Mouse (Mus musculus): ENCODE measurements around the gene Tspan32.

The Tspan32 gene

DNA sequence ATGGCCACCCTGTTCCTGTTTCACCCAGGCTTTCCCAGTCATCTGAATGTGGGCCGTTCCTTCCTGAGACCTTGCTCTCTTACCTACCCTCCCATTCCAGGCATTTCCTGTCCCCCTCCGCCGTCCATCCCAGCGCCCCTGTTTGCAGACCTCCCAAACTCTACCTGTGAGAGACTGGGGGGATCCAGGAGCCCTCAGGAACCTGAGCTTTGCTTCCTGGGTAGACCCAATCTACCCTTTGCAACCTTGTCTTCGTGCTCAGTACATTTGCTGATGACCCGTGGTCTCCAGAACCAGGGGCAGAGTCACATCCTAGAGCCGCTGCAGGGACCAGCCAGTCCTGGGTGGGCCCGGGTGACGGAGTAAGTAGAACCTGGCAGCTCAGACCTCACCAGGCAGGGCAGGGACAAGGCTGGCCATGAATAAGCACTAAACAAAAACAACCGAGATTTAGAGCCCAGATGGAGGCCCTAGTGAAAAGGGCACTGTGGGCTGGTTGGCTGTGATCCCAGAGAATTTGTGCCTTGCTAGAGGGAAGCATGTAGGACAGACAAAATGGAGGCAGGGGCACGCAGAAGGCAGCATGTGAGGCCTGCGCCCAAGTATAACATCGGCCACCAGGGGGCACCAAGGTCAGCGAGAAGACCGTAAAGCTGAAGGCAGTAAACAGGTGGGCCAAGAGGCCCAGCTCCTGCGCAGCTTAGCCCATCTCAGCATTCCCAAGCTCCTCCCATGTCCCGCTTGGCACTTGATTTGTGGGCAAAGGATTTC is 2.9 kb downstream of the Tspan32 start:
- peak; percentile 93 for DNase-seq (ENCODE audit: extremely low spot score, low spot score)

DNA sequence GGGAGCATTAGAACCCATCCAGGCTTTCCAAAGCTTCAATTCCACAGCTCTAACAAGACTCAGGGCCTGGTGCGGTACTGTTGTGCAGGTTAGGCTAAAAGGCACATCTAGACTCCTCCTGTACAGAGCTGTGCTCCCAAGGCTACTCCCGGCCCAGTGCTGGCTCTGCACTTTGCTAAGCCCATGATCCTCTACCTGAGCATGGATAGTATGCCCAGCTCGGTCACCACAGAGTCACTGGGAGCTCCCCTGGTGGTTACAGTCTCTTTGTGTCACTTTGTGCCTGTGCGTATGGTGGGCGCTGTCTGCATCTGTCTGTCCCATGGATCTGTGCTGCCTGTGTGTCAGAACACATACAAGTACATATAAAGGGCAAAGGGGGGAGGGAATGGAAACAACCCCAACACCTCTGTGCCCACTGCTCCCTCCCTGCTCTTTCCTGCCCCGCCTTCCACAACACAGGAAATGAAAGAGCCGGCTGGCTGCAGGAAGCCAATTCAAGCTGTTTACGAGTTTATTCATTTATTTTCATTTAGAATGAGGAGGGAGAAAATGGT is 3.6 kb downstream of the Tspan32 start:
- no peak for DNase-seq (ENCODE audit: extremely low spot score, low spot score)

DNA sequence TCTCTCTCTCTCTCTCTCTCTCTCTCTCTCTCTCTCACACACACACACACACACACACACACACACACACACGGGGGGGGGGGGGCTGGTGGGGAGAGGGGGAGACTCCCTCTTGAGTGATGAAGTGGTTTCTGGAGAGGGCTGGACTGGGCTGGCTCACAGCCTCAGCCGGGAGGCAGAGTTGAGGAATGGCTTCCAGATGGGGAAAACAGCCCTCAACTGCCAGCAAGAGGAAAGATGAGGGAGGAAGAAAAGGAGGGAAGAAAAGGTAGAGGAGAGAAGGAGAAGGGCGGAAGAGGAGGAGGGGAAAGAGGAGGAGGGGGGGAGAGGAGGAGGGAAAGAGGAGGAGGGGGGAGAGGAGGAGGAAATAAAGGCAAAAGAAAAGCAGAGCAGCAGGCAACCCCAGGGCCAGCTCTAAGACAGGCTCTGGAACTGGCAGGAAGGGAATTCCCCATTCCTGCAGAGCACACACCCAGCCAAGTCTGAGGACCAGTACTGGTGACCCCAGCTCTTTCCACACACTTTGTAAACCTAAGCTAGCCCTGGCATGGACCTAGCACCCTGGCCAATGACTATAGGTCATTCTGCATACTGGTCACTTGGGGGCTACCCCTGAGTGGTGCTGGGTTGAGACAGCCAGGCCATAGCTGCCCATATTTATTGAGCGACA is 4.3 kb downstream of the Tspan32 start:
- peak; percentile 65 for DNase-seq (ENCODE audit: extremely low spot score, low spot score)

DNA sequence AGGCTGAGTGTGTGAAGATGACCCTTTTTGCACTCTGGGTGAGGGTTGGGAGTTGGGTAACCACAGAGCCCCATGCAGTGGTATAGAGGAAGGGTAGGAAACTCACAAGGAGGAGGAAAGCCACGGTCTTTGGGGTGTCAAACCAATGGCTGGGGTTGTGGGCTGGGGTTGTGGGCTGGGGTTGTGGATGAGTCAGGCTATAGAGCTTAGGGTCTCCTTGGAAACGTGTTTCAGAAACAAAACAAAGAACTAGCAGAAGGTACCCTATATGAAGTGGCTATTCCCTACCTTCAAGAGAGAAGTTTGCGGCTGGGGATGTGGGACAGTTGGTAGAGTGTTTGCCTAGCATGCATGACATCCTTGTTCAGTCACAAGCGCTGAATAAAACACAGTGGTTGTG is 5.2 kb downstream of the Tspan32 start:
- DNase-seq (ENCODE audit: extremely low spot score, low spot score): no peak

DNA sequence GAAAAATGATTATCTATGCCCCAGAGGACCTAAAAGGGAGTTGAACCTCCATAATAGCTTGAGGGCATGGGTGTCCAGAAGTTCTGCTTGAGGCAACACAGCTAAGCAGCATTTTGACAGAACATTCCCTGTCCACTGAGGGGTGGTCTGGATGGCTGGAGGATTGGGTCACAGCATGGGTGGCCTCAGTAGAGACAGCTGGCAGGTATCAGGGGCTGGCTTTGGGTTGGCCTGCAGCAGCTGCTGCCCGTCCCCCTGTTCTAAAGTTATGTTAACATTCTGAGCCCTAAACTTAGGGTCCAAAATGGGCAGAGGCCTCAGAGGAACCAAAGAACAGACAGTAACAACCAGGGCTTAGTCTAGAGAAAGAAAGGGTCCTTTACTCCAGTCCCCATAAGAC is 6.4 kb downstream of the Tspan32 start:
- no peak for DNase-seq (ENCODE audit: extremely low spot score, low spot score)

DNA sequence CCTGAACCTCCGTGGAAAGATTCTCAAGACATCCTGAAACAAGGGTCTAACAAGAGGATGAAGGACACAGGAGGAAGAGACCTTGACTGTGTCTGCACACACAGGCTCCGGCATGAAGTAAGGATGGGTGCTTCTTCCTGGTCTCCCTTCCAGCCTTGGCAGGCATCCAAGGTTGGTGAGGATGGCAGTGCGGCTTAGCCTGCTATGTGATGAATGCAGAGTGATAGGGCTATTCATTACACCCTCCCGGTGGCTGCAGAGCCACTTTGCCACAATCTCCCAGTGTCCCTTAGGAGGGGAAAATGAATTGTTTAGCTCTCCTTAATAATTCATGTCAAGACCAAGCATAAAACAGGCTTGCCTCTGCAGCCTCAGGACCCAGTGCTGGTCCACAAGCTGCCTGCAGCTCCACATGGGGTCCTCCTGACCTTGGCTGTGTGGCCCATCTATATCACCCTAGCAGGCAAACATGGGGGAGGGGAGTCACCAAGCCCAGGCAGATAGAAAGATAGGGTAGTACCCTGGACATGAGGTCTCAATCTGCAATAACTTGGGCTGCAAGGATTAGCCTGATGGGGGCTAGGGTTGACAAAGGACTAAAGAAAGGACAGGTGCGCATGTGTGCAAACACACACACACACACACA is 7.5 kb downstream of the Tspan32 start:
- no peak for DNase-seq (ENCODE audit: extremely low spot score, low spot score)

DNA sequence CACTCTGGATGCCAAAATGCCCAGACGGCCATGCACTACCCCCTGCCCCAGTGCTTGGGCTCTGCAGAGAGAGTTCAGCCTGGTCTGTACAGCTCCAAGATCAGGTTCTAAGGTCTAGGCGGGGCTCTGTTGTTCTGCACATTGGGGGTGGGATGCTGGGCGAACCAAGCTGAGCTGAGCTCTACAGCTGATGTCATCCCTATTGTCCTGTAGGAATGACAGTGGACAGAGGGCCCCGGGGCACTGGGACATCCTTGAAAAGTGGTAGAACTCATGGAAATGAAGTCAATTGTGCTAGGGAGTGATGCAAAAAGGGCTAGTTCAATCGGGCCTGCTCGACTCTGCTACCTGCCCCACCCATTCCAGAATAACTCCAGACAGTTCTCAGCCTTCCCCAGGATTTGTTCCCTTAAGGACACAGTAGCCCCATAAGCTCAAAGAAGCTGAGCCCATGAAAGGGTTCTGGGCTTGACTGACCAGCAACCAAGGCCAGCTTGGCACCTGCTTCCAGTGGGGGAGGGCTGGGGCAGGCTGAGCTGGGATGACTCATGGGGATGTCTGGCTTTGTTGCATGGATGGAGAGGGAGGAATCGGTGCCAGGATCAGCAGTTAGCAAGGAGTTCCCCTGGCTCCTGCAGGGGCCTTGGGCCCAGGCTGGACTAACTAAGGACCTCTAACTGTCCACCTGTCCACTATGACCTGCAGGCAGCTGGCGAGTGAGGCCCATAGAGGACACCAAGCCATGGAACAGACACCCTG is 8.8 kb downstream of the Tspan32 start:
- no peak for DNase-seq (ENCODE audit: extremely low spot score, low spot score)

DNA sequence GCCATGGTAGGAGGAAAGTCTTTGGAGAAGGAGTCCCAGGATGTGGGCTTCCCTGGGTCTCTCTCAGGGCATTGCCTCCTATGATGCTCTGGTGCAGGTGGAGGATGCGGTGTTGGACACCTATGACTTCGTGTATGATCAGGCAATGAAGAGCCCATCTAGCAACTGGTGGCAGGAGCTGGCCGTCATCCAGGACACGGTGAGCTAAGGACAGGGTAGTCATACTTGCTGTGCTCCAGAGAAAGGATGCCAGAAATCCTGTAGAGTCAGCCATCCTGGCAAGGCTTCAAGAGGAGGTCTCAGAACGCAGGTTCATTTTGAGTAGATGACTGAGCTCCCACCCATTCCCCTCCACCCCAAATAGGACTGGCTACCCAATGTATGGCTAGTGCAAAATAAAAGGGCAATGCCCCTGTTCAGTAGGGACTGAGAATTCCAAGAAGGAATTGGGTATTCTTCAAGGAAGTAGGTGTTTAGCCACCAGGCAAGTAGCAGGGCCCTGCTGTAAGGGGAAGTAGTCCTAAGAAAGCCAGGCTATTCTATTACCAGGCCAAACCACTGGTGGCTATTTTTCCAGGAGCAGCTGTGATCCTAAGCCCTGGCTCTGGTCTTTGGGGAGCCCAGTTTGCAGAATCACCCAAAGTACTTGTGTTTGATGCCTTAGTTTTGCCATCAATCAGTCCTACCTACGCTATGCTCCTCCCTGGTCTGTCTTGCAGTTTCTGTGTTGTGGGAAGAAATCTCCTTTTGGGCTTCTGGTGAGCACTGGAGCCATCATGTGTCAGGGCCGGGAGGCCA is 10.2 kb downstream of the Tspan32 start:
- DNase-seq (ENCODE audit: extremely low spot score, low spot score): no peak

DNA sequence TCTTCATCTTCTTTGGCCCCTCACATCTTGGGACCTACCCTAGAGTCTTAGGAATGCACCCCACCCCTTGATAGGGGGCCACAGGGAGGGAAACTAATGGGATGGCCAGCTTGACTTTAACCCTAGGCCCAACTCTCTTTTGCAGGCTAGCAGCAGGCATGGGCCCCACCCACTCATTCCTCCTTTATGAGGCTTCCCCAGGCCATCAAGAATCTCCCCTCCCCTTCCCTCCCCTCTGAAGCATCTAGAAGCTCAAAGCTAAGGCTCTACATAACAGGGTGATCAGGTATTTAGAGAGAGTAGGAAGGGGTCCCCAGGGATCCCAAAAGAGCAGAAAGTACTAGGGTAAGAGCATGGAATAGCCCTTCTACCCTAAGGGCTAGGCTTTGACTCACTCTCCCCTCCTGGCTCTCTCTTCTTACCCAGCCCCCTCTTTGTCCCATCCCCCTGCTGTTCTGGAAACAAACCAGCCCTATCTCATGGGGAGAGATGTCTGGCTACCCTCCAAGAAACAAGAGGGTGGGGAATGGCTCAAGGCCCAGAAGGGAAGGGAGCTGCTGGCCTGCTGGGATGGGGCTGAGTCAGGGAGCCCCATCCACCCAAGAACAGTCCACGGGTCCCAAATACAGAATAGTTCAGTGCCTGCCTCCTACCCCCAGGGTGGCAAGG is 11.0 kb downstream of the Tspan32 start:
- DNase-seq (ENCODE audit: extremely low spot score, low spot score): no peak

DNA sequence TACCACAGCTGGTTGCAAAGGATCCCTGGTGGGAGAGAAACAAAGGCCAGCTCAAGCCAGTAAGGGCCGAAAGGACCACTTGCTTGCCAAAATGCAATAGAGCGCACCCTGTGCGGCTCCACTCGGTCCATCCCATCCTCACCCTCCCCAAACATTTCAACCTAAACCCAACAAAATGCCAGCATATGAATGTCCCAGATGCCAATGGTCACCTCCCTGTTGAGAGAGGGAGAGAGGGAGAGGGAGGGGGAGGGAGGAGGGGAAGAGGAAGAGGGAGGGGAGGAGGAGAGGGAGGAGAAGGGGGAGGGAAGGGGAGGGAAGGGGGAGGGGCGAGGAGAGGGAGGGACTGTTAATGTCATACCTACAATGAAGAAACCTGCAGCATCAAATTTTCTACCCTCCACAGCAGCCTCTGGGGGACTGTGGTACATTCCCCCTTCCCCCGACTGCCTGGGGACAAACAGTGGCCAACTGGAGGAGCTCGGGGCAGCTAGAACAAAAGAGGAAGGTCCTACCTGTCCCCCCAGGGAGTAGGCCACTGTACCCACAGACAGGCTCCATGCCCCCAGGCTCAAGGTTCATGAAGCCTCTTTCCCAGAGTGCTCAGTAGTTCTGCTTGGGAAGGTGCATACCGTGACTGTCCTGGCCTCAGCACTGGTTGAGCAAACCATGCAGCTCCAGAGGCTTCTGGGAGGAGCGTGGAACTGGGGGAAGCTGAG is 11.7 kb downstream of the Tspan32 start:
- no peak for DNase-seq (ENCODE audit: extremely low spot score, low spot score)

DNA sequence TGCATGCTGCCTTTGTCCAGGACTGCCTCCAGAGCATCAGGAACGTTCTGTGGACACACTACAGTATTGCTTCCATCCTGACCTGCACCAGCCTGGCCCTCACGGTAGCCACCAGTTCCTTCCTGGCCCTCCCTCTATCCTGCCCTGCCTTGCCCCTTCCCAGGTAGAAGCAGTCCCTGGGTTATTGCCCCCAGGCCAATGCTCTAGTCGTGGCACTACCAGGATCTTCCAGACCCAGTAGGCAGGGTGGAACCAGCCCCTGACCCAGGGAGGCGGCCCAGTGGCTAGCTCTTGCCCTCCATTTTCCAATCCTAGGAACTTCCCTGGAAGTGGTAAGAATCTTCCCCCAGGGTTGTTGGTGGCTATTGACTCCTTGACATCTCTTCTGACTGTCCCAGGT is 12.3 kb downstream of the Tspan32 start:
- no peak for DNase-seq (ENCODE audit: extremely low spot score, low spot score)

DNA sequence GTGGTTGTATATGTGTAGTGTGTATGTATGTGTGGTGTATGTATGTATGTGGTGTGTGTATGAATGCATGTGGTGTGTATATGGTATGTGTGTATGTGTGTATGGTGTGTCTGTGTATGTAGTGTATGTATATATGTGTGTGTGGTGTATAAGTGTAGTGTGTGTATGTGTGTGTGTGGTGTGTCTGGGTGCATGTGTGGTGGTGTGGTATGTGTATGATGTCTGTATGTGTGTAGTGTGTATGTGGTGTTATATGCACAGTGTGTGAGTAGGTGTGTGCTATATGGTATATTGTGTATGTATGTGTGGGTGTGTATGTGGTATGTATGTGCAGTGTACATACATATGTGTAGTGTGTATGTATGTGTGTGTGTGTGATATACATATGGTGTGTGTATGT is 15.2 kb downstream of the Tspan32 start:
- no peak for DNase-seq (ENCODE audit: extremely low spot score, low spot score)

DNA sequence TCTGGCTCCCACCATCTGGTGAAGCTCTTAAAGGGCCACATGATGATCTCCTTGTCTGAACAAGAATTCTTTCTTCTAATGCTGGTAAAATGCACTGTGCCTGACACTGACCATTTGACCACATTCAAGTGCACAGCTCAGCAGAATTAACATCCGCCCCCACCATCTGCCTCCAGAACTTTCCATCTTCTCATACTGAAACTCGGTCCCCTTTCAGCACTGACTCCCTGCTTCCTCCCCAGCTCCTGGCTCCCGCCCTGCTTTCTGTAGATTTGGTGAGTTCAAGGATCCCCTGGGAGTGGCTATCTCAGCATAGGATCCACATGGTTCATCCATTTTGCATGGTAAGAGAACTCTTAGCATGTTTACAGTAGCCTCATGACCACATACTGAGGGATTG is 15.9 kb downstream of the Tspan32 start:
- DNase-seq (ENCODE audit: extremely low spot score, low spot score): no peak

DNA sequence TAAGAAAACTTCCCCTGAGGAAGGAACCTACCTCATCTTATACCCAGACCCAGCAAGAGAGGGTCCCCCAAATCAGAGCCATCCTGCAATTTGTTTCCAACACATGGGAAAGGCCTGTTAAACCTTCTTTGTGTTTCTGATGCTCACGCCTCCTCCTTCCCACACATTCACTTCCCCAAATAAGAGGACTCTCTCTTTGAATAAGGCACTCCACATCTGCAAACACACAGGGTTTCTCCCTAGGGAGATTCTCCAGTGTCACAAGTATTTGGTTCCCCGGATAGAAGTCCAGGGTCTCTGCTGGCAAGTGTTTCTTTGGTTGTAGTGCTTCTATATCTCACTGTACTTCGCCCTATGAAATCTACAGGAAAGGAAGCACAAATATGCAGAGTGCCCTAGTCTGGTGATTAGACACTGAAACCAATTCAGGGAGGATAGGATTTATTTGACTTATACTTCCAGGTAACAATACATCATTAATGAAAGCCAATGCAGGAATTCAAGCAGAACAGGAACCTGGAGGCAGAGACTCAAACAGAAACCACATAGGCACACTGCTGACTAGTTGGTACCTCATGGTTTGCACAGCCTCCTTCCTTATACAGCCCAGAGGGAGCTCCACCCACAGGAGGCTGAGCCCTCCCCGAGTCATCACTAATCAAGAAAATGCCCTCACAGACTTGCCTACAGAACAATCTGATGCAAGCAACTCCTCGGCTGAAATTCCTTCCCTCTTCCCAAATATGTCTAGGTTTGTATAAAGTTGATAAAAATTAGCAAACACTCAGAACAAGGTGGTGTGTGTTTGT is 16.7 kb downstream of the Tspan32 start:
- no peak for DNase-seq (ENCODE audit: extremely low spot score, low spot score)

DNA sequence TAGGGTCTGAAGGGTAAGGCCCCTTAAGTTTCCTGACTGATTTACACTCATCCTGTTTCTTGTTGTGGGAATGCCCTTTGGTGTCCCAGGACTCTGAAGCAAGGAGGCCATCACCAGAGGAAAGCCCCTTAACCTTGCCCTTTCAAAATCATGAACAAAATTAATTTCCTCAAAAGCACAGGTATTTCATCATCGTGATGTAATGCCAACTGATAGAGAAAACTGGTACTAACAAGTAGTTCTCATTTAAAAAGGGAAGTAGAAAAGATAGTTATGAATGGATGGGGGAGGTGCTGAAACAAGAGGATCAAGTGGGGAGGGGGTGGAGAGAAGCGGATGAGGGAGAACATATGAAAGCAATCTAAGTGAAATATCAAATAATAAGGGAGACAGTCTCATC is 18.7 kb downstream of the Tspan32 start:
- no peak for DNase-seq (ENCODE audit: extremely low spot score, low spot score)

DNA sequence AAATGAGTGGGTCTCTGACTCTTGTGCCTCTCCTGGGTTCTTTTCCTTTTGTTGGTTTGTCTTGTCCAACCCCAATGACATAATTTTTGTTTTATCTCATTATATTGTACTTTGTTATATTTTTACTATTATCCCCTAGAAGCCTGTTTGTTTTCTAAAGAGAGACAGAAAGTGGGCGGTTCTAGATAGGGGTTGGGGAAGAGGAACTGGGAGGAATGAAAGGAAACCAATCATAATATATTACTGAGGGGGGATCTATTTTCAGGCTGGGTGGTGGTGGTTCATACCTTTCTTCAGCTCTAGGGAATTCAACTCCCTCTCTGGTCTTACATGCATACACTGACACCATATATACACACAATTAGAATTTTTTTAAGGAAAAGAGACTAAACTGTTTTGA is 19.4 kb downstream of the Tspan32 start:
- no peak for DNase-seq (ENCODE audit: extremely low spot score, low spot score)

DNA sequence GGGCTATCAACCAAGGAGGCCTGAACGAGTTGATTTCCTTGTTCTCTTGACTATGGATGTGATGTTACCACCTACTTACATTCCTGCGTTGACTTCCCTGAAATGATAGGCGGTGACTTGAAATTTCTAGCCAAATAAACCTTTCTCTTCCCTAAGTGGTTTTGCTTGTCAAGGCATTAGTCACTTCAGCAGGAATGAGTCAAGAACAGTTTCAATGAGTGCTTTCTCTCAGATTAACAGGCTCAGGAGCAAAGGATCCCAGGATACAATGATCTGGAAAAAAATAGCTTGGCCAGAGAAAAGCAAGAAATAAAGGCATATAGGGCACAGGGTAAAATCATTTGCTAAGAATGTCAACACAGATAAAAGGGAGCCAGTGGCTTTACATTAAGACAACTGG is 20.6 kb downstream of the Tspan32 start:
- no peak for DNase-seq (ENCODE audit: extremely low spot score, low spot score)

DNA sequence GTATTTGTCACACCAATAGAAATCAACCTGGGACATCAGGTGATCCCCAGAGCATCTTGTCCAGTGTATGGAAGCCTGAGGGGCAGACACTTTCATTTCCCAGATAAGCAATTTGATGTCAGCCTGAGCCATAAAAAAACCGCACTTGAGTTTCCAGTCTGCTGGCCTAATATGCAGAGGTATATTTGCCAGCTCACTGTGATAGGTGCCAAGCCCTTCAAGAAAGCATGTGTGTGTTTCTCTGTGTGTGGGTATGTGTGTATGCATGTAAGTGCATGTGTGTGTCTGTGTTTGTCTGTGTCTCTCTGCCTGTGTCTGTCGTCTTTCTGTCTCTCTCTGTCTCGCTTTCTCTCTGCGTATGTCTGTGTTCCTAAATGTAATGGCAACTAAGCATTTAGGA is 22.4 kb downstream of the Tspan32 start:
- DNase-seq (ENCODE audit: extremely low spot score, low spot score): no peak

DNA sequence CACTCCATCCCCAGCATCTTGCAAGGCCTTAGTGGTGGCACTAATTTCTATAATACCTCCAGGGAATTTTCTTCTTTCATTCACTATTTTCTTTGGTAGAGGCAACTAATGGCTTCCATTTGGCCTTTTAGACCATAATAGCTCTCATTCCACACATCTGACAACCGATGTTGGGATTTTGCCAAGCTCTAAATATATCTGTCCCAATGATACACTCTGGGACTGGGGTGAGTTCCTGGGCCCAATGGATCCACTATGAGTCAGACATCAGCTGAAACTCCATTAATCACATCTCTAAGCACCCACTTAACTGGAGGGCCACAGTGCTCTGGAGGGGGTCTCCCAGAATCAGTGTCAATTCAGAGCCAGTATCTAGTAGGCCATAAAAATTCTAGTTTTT is 27.0 kb downstream of the Tspan32 start:
- no peak for DNase-seq (ENCODE audit: extremely low spot score, low spot score)

Data from neural tube, embryonic 10.5 days (tissue).